Mouse (Mus musculus) kidney, adult 2 months (tissue): ENCODE results near the gene Cpeb1. TPM values are rescaled to one million over a fixed set of nuclear protein-coding genes. Genes with fewer than 3 reads are reported as not detected.

Experiments
- DNase-seq: peaks from one replicate; pipeline ENCODE4 v3.0.0; 2021
- H3K27ac ChIP-seq: fragments of 200-500 bp; 2 replicates; pipeline ENCODE4 v1.5.1; 2012; ENCODE audit warnings: low read depth, low read length, control low read depth, inconsistent platforms; ENCODE audit not compliant: insufficient read depth
- H3K27me3 ChIP-seq: fragments of 200-500 bp; replicated peaks from 2 replicates; pipeline ENCODE4 v1.6.1; 2012; ENCODE audit warnings: mild to moderate bottlenecking, moderate library complexity, low read length, inconsistent platforms; ENCODE audit not compliant: control insufficient read depth, insufficient read depth
- H3K36me3 ChIP-seq: fragments of 200-500 bp; 2 replicates; pipeline ENCODE4 v1.6.1; 2012; ENCODE audit warnings: mild to moderate bottlenecking, moderate library complexity, low read length, inconsistent platforms; ENCODE audit not compliant: control insufficient read depth, insufficient read depth
- H3K4me1 ChIP-seq: fragments of 200-500 bp; 2 replicates; pipeline ENCODE4 v1.6.1; 2011; ENCODE audit warnings: low read length; ENCODE audit not compliant: control insufficient read depth, insufficient read depth
- H3K4me3 ChIP-seq: fragments of 200-500 bp; 2 replicates; pipeline ENCODE4 v1.5.1; 2011; ENCODE audit warnings: mild to moderate bottlenecking, low read depth, low read length, control low read depth; ENCODE audit not compliant: insufficient read depth
- CTCF ChIP-seq: fragments of 200-500 bp; conservative IDR thresholded peaks from 2 replicates; pipeline ENCODE4 v1.5.1; 2011; ENCODE audit warnings: low read depth, mild to moderate bottlenecking, control low read depth, low read length, moderate library complexity, mixed read lengths; ENCODE audit not compliant: insufficient read depth, insufficient read length
- POLR2A ChIP-seq: fragments of 200-500 bp; IDR thresholded peaks from one replicate; pipeline ENCODE4 v1.6.1; 2011; ENCODE audit warnings: low read depth, low read length, control low read depth
- WGBS: fragments of 180-500 bp; shearing (Covaris S2); methylation state at CpG from one replicate; pipeline ENCODE4 v1.1.7; 2018; 5-methylcytosine and 5-hydroxymethylcytosine counted together
- polyA plus RNA-seq: library from polyadenylated mRNA; depleted of rRNA; stranded (reverse); fragments of >200 nt; gene quantifications from 2 replicates; pipeline ENCODE4 v1.2.3, GENCODE M21; 2012; rRNA removed

Gene Cpeb1
- polyA plus RNA-seq, 1 experiment = 13.5 TPM

DNA sequence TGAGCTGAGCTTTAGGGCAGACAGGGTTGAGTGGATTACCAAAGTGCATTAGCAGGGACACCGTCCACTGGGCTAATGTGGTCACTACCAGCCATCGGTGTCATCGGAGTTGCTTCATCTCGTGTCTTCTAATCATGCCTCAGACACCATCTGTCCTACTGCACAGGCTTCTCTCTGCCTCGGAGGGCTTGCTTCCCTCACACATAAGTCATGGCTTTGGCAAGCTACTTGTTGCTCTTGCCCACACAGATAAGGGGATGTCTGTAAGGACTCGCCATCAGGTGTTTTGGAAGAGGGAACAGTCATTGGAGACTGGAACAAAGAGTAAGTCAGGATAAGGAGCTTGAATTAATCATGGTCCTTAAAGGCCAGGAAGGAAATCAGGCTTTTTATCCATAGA lies 146.0 kb downstream of the Cpeb1 start:
- no peak overlapping the region for H3K27ac ChIP-seq
- 91% methylated on average over 6 of the region's 6 CpGs for WGBS
- DNase-seq = no peak
- no peak overlapping the region for H3K4me3 ChIP-seq
- TF ChIP-seq CTCF (no peak), POLR2A (no peak)
- no peaks in the 10 kb centered on the region for H3K36me3 ChIP-seq
- H3K27me3 ChIP-seq = no peaks in the 10 kb centered on the region
- peaks cover 2% of the 10 kb centered on the region; the same call in 1 of the 2 replicates for H3K4me1 ChIP-seq

GRCm38 (mm10) chr7:81307735-81308134 lies 147.5 kb downstream of the Cpeb1 start:
- H3K27me3 ChIP-seq = no peaks in the 10 kb centered on the region
- H3K4me1 ChIP-seq = peaks cover 10% of the 10 kb centered on the region; the same call in 1 of the 2 replicates
- H3K4me3 ChIP-seq = no peak overlapping the region
- DNase-seq = no peak
- no peak overlapping the region for H3K27ac ChIP-seq
- H3K36me3 ChIP-seq = no peaks in the 10 kb centered on the region
- no peak for TF ChIP-seq CTCF
- no peak for TF ChIP-seq POLR2A
- 77% methylated on average over 8 of the region's 8 CpGs for WGBS

DNA sequence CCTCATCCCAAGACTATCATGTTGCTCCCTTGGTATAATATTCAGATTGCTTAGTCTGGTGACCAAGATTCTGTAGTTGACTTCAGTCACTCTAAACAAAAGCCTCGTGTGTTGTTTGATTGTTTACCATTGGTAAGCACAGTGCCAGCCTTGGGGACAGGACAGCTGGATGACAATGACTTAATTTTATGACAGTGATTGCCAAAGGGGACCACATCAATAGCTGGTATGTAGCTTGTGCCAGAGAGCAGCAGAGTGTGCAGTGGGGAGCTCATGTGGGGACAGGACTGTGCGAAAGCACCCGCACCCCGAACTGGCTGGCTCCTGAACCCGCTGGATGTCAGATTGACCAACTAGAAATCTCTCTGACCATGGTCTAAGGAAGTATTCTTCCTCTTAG lies 150.6 kb downstream of the Cpeb1 start:
- Histone ChIP-seq H3K27me3 (no peaks in the 10 kb centered on the region), H3K4me3 (no peak overlapping the region), H3K27ac (no peak overlapping the region), H3K36me3 (no peaks in the 10 kb centered on the region), H3K4me1 (peaks cover 10% of the 10 kb centered on the region; the same call in 1 of the 2 replicates)
- 96% methylated on average over 5 of the region's 5 CpGs for WGBS
- DNase-seq = no peak
- TF ChIP-seq POLR2A = no peak
- no peak for TF ChIP-seq CTCF

DNA sequence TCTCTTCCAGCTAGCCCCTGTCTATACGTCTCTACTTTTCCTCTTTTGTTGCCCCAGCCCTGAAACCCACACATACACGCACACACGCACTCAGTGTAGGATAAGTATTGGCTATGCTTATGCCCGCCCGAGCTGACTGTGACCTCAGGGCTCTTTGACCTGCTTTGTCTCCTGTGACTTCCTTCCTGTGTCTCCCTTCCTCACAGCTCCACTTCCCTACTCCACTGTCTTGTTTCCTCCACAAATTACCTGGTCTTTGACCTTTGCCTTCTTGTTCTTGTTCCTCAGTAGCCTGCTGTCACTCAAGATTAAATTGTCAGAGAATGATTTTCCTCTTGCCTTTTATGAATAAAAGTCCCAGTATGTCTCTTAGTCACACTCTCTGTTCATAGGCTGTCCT lies 151.2 kb downstream of the Cpeb1 start:
- TF ChIP-seq CTCF (no peak), POLR2A (no peak)
- WGBS = 61% methylated on average over 5 of the region's 5 CpGs

GRCm38 (mm10) chr7:81303682-81304081 lies 151.6 kb downstream of the Cpeb1 start:
- peak; percentile 82 for DNase-seq
- WGBS = 67% methylated on average over 2 of the region's 2 CpGs
- H3K27ac ChIP-seq = 0 out of 2 replicates have a peak overlapping the region, but pooled peaks have one; percentile 8
- H3K4me1 ChIP-seq = peaks cover 10% of the 10 kb centered on the region; the same call in 1 of the 2 replicates
- TF ChIP-seq POLR2A = no peak
- peak; percentile 78 for TF ChIP-seq CTCF
- no peaks in the 10 kb centered on the region for H3K36me3 ChIP-seq
- no peak overlapping the region for H3K4me3 ChIP-seq
- no peaks in the 10 kb centered on the region for H3K27me3 ChIP-seq

More for the DNA sequence above, 151.2 kb downstream of the Cpeb1 start:
- DNase-seq = peak; percentile 68
- no peaks in the 10 kb centered on the region for H3K36me3 ChIP-seq
- no peaks in the 10 kb centered on the region for H3K27me3 ChIP-seq
- H3K4me3 ChIP-seq = no peak overlapping the region
- peaks cover 10% of the 10 kb centered on the region; the same call in 1 of the 2 replicates for H3K4me1 ChIP-seq
- 0 out of 2 replicates have a peak overlapping the region, but pooled peaks have one; percentile 8 for H3K27ac ChIP-seq

- Histone ChIP-seq H3K4me1 (peaks cover 12% of the 10 kb centered on the region; the same call in 1 of the 2 replicates), H3K4me3 (no peak overlapping the region), H3K27ac (no peak overlapping the region), H3K36me3 (no peaks in the 10 kb centered on the region), H3K27me3 (no peaks in the 10 kb centered on the region)
- DNase-seq = no peak
- TF ChIP-seq CTCF = no peak
- TF ChIP-seq POLR2A = no peak
- 82% methylated on average over 7 of the region's 7 CpGs for WGBS
Observed at GRCm38 (mm10) chr7:81301323-81301722, 153.9 kb downstream of the Cpeb1 start.

DNA sequence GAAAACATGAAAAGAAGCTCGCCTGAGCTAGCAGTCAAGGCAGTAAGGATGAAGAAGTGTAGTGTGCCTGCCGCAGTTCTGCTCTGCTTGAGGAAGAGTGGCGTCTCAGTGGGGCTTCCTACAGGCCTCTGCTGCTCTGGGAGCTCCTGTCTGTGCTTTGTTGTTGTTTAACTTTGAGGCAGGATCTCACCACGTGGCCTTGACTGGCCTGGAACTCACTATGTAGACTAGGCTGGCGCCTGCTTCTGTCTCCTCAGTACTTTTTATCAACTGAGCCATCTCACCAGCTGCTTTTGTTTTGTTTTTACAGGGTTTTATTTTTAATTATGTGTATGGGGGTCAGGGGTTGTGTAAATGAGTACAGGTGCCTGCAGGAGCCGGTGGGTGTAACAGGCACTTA lies 157.1 kb downstream of the Cpeb1 start:
- Histone ChIP-seq H3K36me3 (peaks cover 1% of the 10 kb centered on the region; the same call in 1 of the 2 replicates), H3K27ac (no peak overlapping the region), H3K4me1 (0 out of 2 replicates have a peak, but pooled peaks cover 3% of the 10 kb centered on the region), H3K27me3 (no peaks in the 10 kb centered on the region), H3K4me3 (no peak overlapping the region)
- WGBS = 43% methylated on average over 6 of the region's 6 CpGs
- peak; percentile 40 for DNase-seq
- TF ChIP-seq CTCF (no peak), POLR2A (no peak)

Other genes starting within 250 kb of the Cpeb1 start
- 31.6 and 31.8 TPM in 2 replicates for gene Pde8a, start 241.9 kb downstream of the Cpeb1 start, polyA plus RNA-seq
- 1,243 and 1,376 TPM in 2 replicates for gene Rps17, start 110.2 kb downstream of the Cpeb1 start, polyA plus RNA-seq
- gene Ap3b2, start 38.5 kb upstream of the Cpeb1 start, polyA plus RNA-seq = 0.29 and 0.44 TPM in 2 replicates
- gene BC048679, start 42.8 kb upstream of the Cpeb1 start, polyA plus RNA-seq = 1.0 TPM in 1 of 2 replicates, not detected in the other
- 0.24 and 0.66 TPM in 2 replicates for gene Fsd2, start 111.5 kb upstream of the Cpeb1 start, polyA plus RNA-seq
- gene Whamm, start 115.8 kb upstream of the Cpeb1 start, polyA plus RNA-seq = 14.1 and 16.0 TPM in 2 replicates